Mouse (Mus musculus): Measurements from ENCODE around the gene D1Pas1. TPM values are rescaled to one million over a fixed set of nuclear protein-coding genes. Genes with fewer than 3 reads are reported as not detected.

The D1Pas1 gene
- total and polyA plus RNA-seq, 2 experiments from 2014 or later: 0.06 TPM; not detected in 1

GRCm38 (mm10) chr1:186954591-186954990 is 12.6 kb upstream of the D1Pas1 start:
- Histone ChIP-seq H3K4me3 (ENCODE audit: low read depth, low read length) (no peak overlapping the region), H3K4me2 (ENCODE audit: low read depth, low read length, poor library complexity, severe bottlenecking) (no peak overlapping the region), H3K9ac (replicated peaks; ENCODE audit: low read length, poor library complexity, severe bottlenecking) (no peak overlapping the region), H3K27ac (ENCODE audit: low read depth, low read length) (no peak overlapping the region), H3K27me3 (ENCODE audit: insufficient read depth, low read length) (no peaks in the 10 kb centered on the region), H3K4me1 (ENCODE audit: insufficient read depth, low read length) (no peaks in the 10 kb centered on the region), H3K36me3 (ENCODE audit: insufficient read depth, low read length) (no peaks in the 10 kb centered on the region), H3K9me3 (ENCODE audit: low read length) (no peaks in the 10 kb centered on the region)
- WGBS: 75% methylated on average over 4 of the region's 4 CpGs
- DNase-seq (ENCODE audit: low spot score) (no peak), ATAC-seq (ENCODE audit: low FRiP score) (no peak)
- TF ChIP-seq CTCF (IDR thresholded peaks at IDR 0.05): no peak

- Histone ChIP-seq H3K9me3 (ENCODE audit: low read length) (no peaks in the 10 kb centered on the region), H3K4me1 (ENCODE audit: insufficient read depth, low read length) (no peaks in the 10 kb centered on the region), H3K4me3 (ENCODE audit: low read depth, low read length) (no peak overlapping the region), H3K9ac (replicated peaks; ENCODE audit: low read length, poor library complexity, severe bottlenecking) (no peak overlapping the region), H3K27ac (ENCODE audit: low read depth, low read length) (no peak overlapping the region), H3K36me3 (ENCODE audit: insufficient read depth, low read length) (no peaks in the 10 kb centered on the region), H3K27me3 (ENCODE audit: insufficient read depth, low read length) (no peaks in the 10 kb centered on the region), H3K4me2 (ENCODE audit: low read depth, low read length, poor library complexity, severe bottlenecking) (no peak overlapping the region)
- ATAC-seq (ENCODE audit: low FRiP score) (no peak), DNase-seq (ENCODE audit: low spot score) (no peak)
- TF ChIP-seq CTCF (IDR thresholded peaks at IDR 0.05): peak; percentile 50
- 51% methylated on average over 4 of the region's 4 CpGs for WGBS
Measured at GRCm38 (mm10) chr1:186959380-186959779, 7.8 kb upstream of the D1Pas1 start.

GRCm38 (mm10) chr1:186964143-186964875 is 2.9 kb upstream of the D1Pas1 start:
- Histone ChIP-seq H3K9me3 (ENCODE audit: low read length) (peaks cover 7% of the 10 kb centered on the region; the same call in 1 of the 2 replicates), H3K4me3 (ENCODE audit: low read depth, low read length) (no peak overlapping the region), H3K27me3 (ENCODE audit: insufficient read depth, low read length) (no peaks in the 10 kb centered on the region), H3K4me1 (ENCODE audit: insufficient read depth, low read length) (no peaks in the 10 kb centered on the region), H3K4me2 (ENCODE audit: low read depth, low read length, poor library complexity, severe bottlenecking) (no peak overlapping the region), H3K27ac (ENCODE audit: low read depth, low read length) (no peak overlapping the region), H3K36me3 (ENCODE audit: insufficient read depth, low read length) (no peaks in the 10 kb centered on the region), H3K9ac (replicated peaks; ENCODE audit: low read length, poor library complexity, severe bottlenecking) (no peak overlapping the region)
- ATAC-seq (ENCODE audit: low FRiP score) (no peak), DNase-seq (ENCODE audit: low spot score) (no peak)
- TF ChIP-seq CTCF (IDR thresholded peaks at IDR 0.05): no peak
- 68% methylated on average over 4 of the region's 4 CpGs for WGBS

GRCm38 (mm10) chr1:186967926-186968325 is 710 bp downstream of the D1Pas1 start:
- no peak overlapping the region for H3K27ac ChIP-seq (ENCODE audit: low read depth, low read length)
- 95% methylated on average over 34 of the region's 34 CpGs for WGBS
- no peak overlapping the region for H3K4me3 ChIP-seq (ENCODE audit: low read depth, low read length)
- DNase-seq (ENCODE audit: low spot score): no peak
- peaks cover 7% of the 10 kb centered on the region; the same call in 1 of the 2 replicates for H3K9me3 ChIP-seq (ENCODE audit: low read length)
- H3K36me3 ChIP-seq (ENCODE audit: insufficient read depth, low read length): no peaks in the 10 kb centered on the region
- no peaks in the 10 kb centered on the region for H3K27me3 ChIP-seq (ENCODE audit: insufficient read depth, low read length)
- H3K4me2 ChIP-seq (ENCODE audit: low read depth, low read length, poor library complexity, severe bottlenecking): no peak overlapping the region
- TF ChIP-seq CTCF (IDR thresholded peaks at IDR 0.05): no peak
- H3K9ac ChIP-seq (replicated peaks; ENCODE audit: low read length, poor library complexity, severe bottlenecking): no peak overlapping the region
- H3K4me1 ChIP-seq (ENCODE audit: insufficient read depth, low read length): no peaks in the 10 kb centered on the region
- ATAC-seq (ENCODE audit: low FRiP score): no peak

DNA sequence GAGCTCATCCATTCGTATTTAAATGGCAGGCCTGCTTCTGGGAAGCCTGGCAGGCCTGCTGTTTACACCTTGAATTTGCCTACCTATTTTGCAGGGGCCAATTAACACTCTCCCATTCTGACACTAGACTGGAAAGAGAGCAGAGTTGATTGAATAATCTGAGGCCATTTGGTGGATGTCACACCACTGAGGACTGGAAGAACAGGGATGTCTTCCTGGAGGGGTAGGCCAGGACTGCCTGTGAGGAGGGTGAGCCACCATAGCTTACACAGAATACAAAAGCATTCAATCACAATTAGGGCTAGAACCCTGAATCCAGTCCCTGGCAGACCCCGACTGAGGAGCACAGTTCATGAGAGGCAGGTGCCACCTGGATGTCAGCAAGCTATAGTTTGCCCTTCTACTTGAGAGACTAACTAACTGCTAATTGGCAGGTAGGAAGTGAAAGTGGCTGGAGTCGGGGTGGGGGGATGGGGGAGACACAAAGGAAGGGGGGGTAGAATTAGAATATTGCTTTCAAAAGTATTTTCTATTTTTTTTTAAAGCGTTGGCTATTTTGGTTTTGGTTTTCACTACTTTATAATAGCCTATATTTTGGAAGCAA is 9.8 kb downstream of the D1Pas1 start:
- H3K27me3 ChIP-seq (ENCODE audit: insufficient read depth, low read length): no peaks in the 10 kb centered on the region
- no peaks in the 10 kb centered on the region for H3K4me1 ChIP-seq (ENCODE audit: insufficient read depth, low read length)
- ATAC-seq (ENCODE audit: low FRiP score) (no peak), DNase-seq (ENCODE audit: low spot score) (no peak)
- no peak overlapping the region for H3K9ac ChIP-seq (replicated peaks; ENCODE audit: low read length, poor library complexity, severe bottlenecking)
- 75% methylated on average over 4 of the region's 4 CpGs for WGBS
- TF ChIP-seq CTCF (IDR thresholded peaks at IDR 0.05): no peak
- H3K27ac ChIP-seq (ENCODE audit: low read depth, low read length): no peak overlapping the region
- H3K36me3 ChIP-seq (ENCODE audit: insufficient read depth, low read length): no peaks in the 10 kb centered on the region
- no peak overlapping the region for H3K4me2 ChIP-seq (ENCODE audit: low read depth, low read length, poor library complexity, severe bottlenecking)
- no peak overlapping the region for H3K4me3 ChIP-seq (ENCODE audit: low read depth, low read length)
- H3K9me3 ChIP-seq (ENCODE audit: low read length): no peaks in the 10 kb centered on the region

GRCm38 (mm10) chr1:186977801-186978200 is 10.6 kb downstream of the D1Pas1 start:
- TF ChIP-seq CTCF (IDR thresholded peaks at IDR 0.05): no peak
- Histone ChIP-seq H3K27ac (ENCODE audit: low read depth, low read length) (no peak overlapping the region), H3K9ac (replicated peaks; ENCODE audit: low read length, poor library complexity, severe bottlenecking) (no peak overlapping the region), H3K27me3 (ENCODE audit: insufficient read depth, low read length) (no peaks in the 10 kb centered on the region), H3K9me3 (ENCODE audit: low read length) (no peaks in the 10 kb centered on the region), H3K4me1 (ENCODE audit: insufficient read depth, low read length) (no peaks in the 10 kb centered on the region), H3K36me3 (ENCODE audit: insufficient read depth, low read length) (no peaks in the 10 kb centered on the region), H3K4me3 (ENCODE audit: low read depth, low read length) (no peak overlapping the region), H3K4me2 (ENCODE audit: low read depth, low read length, poor library complexity, severe bottlenecking) (no peak overlapping the region)
- ATAC-seq (ENCODE audit: low FRiP score): no peak
- DNase-seq (ENCODE audit: low spot score): no peak
- WGBS: 100% methylated on average over 2 of the region's 2 CpGs

Measured in midbrain, postnatal 0 days (tissue).